ENCODE assay signal across 9 mouse cellular contexts in the genomic region with DNA sequence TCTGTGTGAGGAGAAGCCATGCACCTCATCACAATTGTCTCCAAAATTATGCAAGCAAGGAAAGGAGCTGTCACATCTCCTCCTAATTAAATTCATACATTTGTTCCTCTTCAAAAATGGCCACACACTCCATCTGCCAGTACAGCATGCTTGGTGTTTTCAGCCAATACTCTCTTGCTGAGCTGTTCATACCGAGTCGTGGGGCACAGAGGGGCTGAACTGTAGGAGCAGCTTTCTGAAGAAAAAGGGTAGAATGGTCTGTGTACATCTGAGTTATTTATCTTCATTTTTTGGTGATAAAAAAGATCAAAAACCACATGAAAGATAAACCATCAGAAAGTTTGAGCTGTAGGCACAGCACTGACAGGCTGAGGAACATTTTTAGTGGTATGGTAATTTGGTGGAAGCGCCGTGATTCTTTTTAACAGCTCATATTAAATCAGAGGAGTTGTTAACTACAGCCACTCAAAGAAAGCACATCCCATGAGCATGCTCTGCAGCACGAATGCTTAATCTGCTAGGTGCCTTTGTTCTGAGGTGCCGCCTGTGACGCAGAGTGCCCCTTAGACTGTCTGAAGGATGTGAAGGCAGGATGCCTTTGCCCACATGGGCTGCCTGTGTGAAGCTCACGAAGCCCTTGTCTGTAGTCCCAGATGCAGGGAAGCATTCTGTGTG.
A peak's percentile ranks its signal among the peaks of the same experiment; 100 is the strongest.
DNase-seq lines count a peak whose midpoint lies in the region; ATAC-seq and TF ChIP-seq lines count a peak whose summit lies in the region.
"Had no signal": no experiment of that assay in that cellular context is flagged by ENCODE, and none has a peak within 500 bp of the region (broad histone marks: within the 10 kb centered on the region; RNA-seq: fewer than 3 reads in every experiment).

No protein-coding gene starts in this region.

- no peaks in the 10 kb centered on the region for H3K9me3 ChIP-seq in forebrain, postnatal 0 days (ENCODE audit: low read length)
- H3K9me3 ChIP-seq in midbrain, embryonic 14.5 days (ENCODE audit: control insufficient read depth, low read length), result no peaks in the 10 kb centered on the region
- no peaks in the 10 kb centered on the region for H3K9me3 ChIP-seq in heart, embryonic 10.5 days

- no peaks in the 10 kb centered on the region for H3K36me3 ChIP-seq in forebrain, postnatal 0 days (ENCODE audit: insufficient read depth)
- no peaks in the 10 kb centered on the region for H3K36me3 ChIP-seq in midbrain, embryonic 14.5 days (ENCODE audit: control insufficient read depth, insufficient read depth, low read length)
- no peaks in the 10 kb centered on the region for H3K36me3 ChIP-seq in heart, embryonic 10.5 days

- no peak for TF ChIP-seq CTCF in forebrain, postnatal 0 days (IDR thresholded peaks at IDR 0.05; ENCODE audit: low read depth)

- H3K9ac ChIP-seq in forebrain, postnatal 0 days, result no peak overlapping the region; the same call in 1 of the 2 replicates
- H3K9ac ChIP-seq in midbrain, embryonic 14.5 days (replicated peaks; ENCODE audit: low read length), result no peak overlapping the region; the same call in 1 of the 2 replicates

- H3K27ac ChIP-seq in forebrain, postnatal 0 days (ENCODE audit: low read depth, low read length), result peak overlapping the region; percentile 93
- peak overlapping the region; percentile 47 for H3K27ac ChIP-seq in midbrain, embryonic 14.5 days (replicated peaks; ENCODE audit: low read depth, low read length)
- H3K27ac ChIP-seq in heart, embryonic 10.5 days, result no peak overlapping the region

- H3K27me3 ChIP-seq in forebrain, postnatal 0 days (ENCODE audit: insufficient read depth, low read length), result no peaks in the 10 kb centered on the region
- no peaks in the 10 kb centered on the region for H3K27me3 ChIP-seq in midbrain, embryonic 14.5 days (ENCODE audit: control insufficient read depth, insufficient read depth, low read length)
- H3K27me3 ChIP-seq in heart, embryonic 10.5 days (ENCODE audit: insufficient read depth, poor library complexity, severe bottlenecking), result no peaks in the 10 kb centered on the region
- H3K27me3 ChIP-seq: CH12.LX had no signal

- DNase-seq in brain, adult 2 months (ENCODE audit: low read depth, low spot score), result peak; percentile 72
- DNase-seq in forebrain, postnatal 0 days, result peak; percentile 86
- peak; percentile 53 for DNase-seq in layer of hippocampus, adult 9-10 months (ENCODE audit: low spot score)
- peak; percentile 71 for DNase-seq in midbrain, embryonic 14.5 days
- DNase-seq in gastrocnemius, adult 8-10 months (ENCODE audit: low spot score in 2 of 2), result no peak
- no peak for DNase-seq in heart, embryonic 10.5 days (ENCODE audit: low spot score)
- DNase-seq in adrenal gland, postnatal 25 days, result no peak
- DNase-seq in urinary bladder, postnatal 36 days (ENCODE audit: low spot score in 2 of 2), result no peak

- H3K4me3 ChIP-seq in forebrain, postnatal 0 days (ENCODE audit: low read depth, low read length), result no peak overlapping the region
- no peak overlapping the region for H3K4me3 ChIP-seq in midbrain, embryonic 14.5 days (replicated peaks; ENCODE audit: low read depth, low read length)
- no peak overlapping the region for H3K4me3 ChIP-seq in heart, embryonic 10.5 days

- peak overlapping the region; percentile 25 for H3K4me2 ChIP-seq in forebrain, postnatal 0 days (ENCODE audit: low read depth)
- 0 out of 2 replicates have a peak overlapping the region, but pooled peaks have one; percentile 23 for H3K4me2 ChIP-seq in midbrain, embryonic 14.5 days (ENCODE audit: low read length)

- ATAC-seq in forebrain, postnatal 0 days, result peak; percentile 91
- 0 out of 2 replicates have a peak, but pooled peaks have one; percentile 50 for ATAC-seq in midbrain, embryonic 14.5 days (ENCODE audit: low FRiP score, low TSS enrichment)

- WGBS in forebrain, postnatal 0 days, result 9% methylated on average over 8 of the region's 8 CpGs
- 10% methylated on average over 8 of the region's 8 CpGs for WGBS in midbrain, embryonic 14.5 days
- 70% methylated on average over 8 of the region's 8 CpGs for WGBS in heart, embryonic 10.5 days

- peaks cover 6% of the 10 kb centered on the region; the same call in 1 of the 2 replicates for H3K4me1 ChIP-seq in forebrain, postnatal 0 days (ENCODE audit: insufficient read depth)
- peaks cover 7% of the 10 kb centered on the region; the same call in 1 of the 2 replicates for H3K4me1 ChIP-seq in midbrain, embryonic 14.5 days (ENCODE audit: control insufficient read depth, insufficient read depth, low read length)
- no peaks in the 10 kb centered on the region for H3K4me1 ChIP-seq in heart, embryonic 10.5 days

Comparison
In these comparisons a context has a peak if more than half of its experiments do, and no peak if none do; other contexts are left out.
1. DNase-seq: peak in brain, adult 2 months (single experiment), forebrain, postnatal 0 days (single experiment), layer of hippocampus, adult 9-10 months (single experiment) and midbrain, embryonic 14.5 days (single experiment); none in gastrocnemius, adult 8-10 months (0 of 2), heart, embryonic 10.5 days (single experiment), adrenal gland, postnatal 25 days (single experiment) and urinary bladder, postnatal 36 days (0 of 2).